Mouse (Mus musculus) forebrain, embryonic 11.5 days (tissue): ENCODE measurements at regions not wholly inside any gene's neighbourhood (a gene's known extent, or its start where the extent isn't known, plus 50 kb on each side); places are given as distances from the start of the nearest gene placed in this dataset.

Experiments
- ATAC-seq: fragments of 200-750 bp; cut with Nextera tagmentation; replicated peaks from 2 replicates; pipeline ENCODE4 v1.8.0; 2017; ENCODE audit warnings: moderate TSS enrichment; ENCODE audit not compliant: low FRiP score
- DNase-seq: peaks from one replicate; pipeline ENCODE4 v3.0.0-alpha.2; 2017; ENCODE audit warnings: low spot score
- H3K27ac ChIP-seq: fragments of 300-500 bp; sonication (generic); 2 replicates; pipeline ENCODE4 v1.5.1; 2014; ENCODE audit warnings: low read depth, low read length
- H3K27me3 ChIP-seq: fragments of 300-500 bp; sonication (generic); 2 replicates; pipeline ENCODE4 v1.6.1; 2014; ENCODE audit warnings: mild to moderate bottlenecking, low read length, mixed read lengths; ENCODE audit not compliant: control insufficient read depth, insufficient read depth
- H3K36me3 ChIP-seq: fragments of 300-500 bp; sonication (generic); 2 replicates; pipeline ENCODE4 v1.6.1; 2014; ENCODE audit warnings: mild to moderate bottlenecking, low read length, moderate library complexity, mixed read lengths; ENCODE audit not compliant: control insufficient read depth, insufficient read depth
- H3K4me1 ChIP-seq: fragments of 300-500 bp; sonication (generic); replicated peaks from 2 replicates; pipeline ENCODE4 v1.6.1; 2014; ENCODE audit warnings: low read length, mixed read lengths; ENCODE audit not compliant: control insufficient read depth, insufficient read depth
- H3K4me2 ChIP-seq: fragments of 300-500 bp; sonication (generic); 2 replicates; pipeline ENCODE4 v1.6.1; 2014; ENCODE audit warnings: low read depth, mild to moderate bottlenecking, low read length, moderate library complexity, mixed read lengths; ENCODE audit not compliant: severe bottlenecking
- H3K4me3 ChIP-seq: fragments of 300-500 bp; sonication (generic); 2 replicates; pipeline ENCODE4 v1.5.1; 2014; ENCODE audit warnings: low read depth, low read length
- H3K9ac ChIP-seq: fragments of 300-500 bp; sonication (generic); 2 replicates; pipeline ENCODE4 v1.6.1; 2014; ENCODE audit warnings: low read length
- H3K9me3 ChIP-seq: fragments of 300-500 bp; sonication (generic); 2 replicates; pipeline ENCODE4 v1.6.1; 2016; ENCODE audit warnings: low read length, mixed read lengths; ENCODE audit not compliant: control insufficient read depth
- WGBS: fragments of 180-500 bp; shearing (Covaris S2); extraction: QIAGEN DNeasy Blood & Tissue Kit; methylation state at CpG from one replicate; pipeline ENCODE4 v1.1.7; 2014; 5-methylcytosine and 5-hydroxymethylcytosine counted together

GRCm38 (mm10) chr13:78717686-78718431, 518.3 kb upstream of the Nr2f1 start:
- WGBS: 18% methylated on average over 4 of the region's 4 CpGs
- Histone ChIP-seq H3K4me2 (no peak overlapping the region), H3K4me3 (no peak overlapping the region), H3K27ac (no peak overlapping the region), H3K9me3 (no peaks in the 10 kb centered on the region), H3K27me3 (no peaks in the 10 kb centered on the region), H3K4me1 (no peaks in the 10 kb centered on the region), H3K9ac (no peak overlapping the region), H3K36me3 (no peaks in the 10 kb centered on the region)
- DNase-seq (no peak), ATAC-seq (peak; percentile 77)

- peak; percentile 49 for DNase-seq
- Histone ChIP-seq H3K27ac (no peak overlapping the region), H3K9me3 (no peaks in the 10 kb centered on the region), H3K4me1 (no peaks in the 10 kb centered on the region), H3K4me3 (no peak overlapping the region), H3K27me3 (no peaks in the 10 kb centered on the region), H3K9ac (no peak overlapping the region), H3K36me3 (no peaks in the 10 kb centered on the region), H3K4me2 (no peak overlapping the region)
- 8% methylated on average over 1 of the region's 1 CpGs for WGBS
- ATAC-seq: peak; percentile 69
Observed at GRCm38 (mm10) chr13:78717159-78717558, 517.6 kb upstream of the Nr2f1 start.

GRCm38 (mm10) chr13:78704693-78705092, 505.1 kb upstream of the Nr2f1 start:
- no peak overlapping the region for H3K4me2 ChIP-seq
- 85% methylated on average over 1 of the region's 1 CpGs for WGBS

GRCm38 (mm10) chr13:78697814-78698519, 498.4 kb upstream of the Nr2f1 start:
- peak; percentile 81 for ATAC-seq
- Histone ChIP-seq H3K9ac (no peak overlapping the region; the same call in 1 of the 2 replicates), H3K4me3 (no peak overlapping the region), H3K36me3 (no peaks in the 10 kb centered on the region), H3K4me1 (0 out of 2 replicates have a peak, but pooled peaks cover 2% of the 10 kb centered on the region), H3K9me3 (no peaks in the 10 kb centered on the region), H3K4me2 (no peak overlapping the region), H3K27ac (peak overlapping the region; percentile 2; the same call in 1 of the 2 replicates), H3K27me3 (no peaks in the 10 kb centered on the region)
- 50% methylated on average over 3 of the region's 3 CpGs for WGBS
- DNase-seq: peak; percentile 47

More at GRCm38 (mm10) chr13:78704693-78705092, 505.1 kb upstream of the Nr2f1 start:
- ATAC-seq (no peak), DNase-seq (no peak)
- H3K36me3 ChIP-seq: no peaks in the 10 kb centered on the region
- H3K9ac ChIP-seq: no peak overlapping the region
- H3K27me3 ChIP-seq: no peaks in the 10 kb centered on the region
- H3K27ac ChIP-seq: no peak overlapping the region
- H3K4me3 ChIP-seq: no peak overlapping the region
- H3K4me1 ChIP-seq: no peaks in the 10 kb centered on the region
- no peaks in the 10 kb centered on the region for H3K9me3 ChIP-seq

- Histone ChIP-seq H3K27ac (no peak overlapping the region), H3K9me3 (no peaks in the 10 kb centered on the region), H3K27me3 (no peaks in the 10 kb centered on the region), H3K4me1 (0 out of 2 replicates have a peak, but pooled peaks cover 2% of the 10 kb centered on the region), H3K9ac (no peak overlapping the region), H3K36me3 (no peaks in the 10 kb centered on the region), H3K4me2 (no peak overlapping the region), H3K4me3 (no peak overlapping the region)
- peak; percentile 81 for ATAC-seq
- 32% methylated on average over 4 of the region's 4 CpGs for WGBS
- DNase-seq: peak; percentile 61
Observed at GRCm38 (mm10) chr13:78679255-78679895, 479.8 kb upstream of the Nr2f1 start.

GRCm38 (mm10) chr13:78678241-78678640, 478.7 kb upstream of the Nr2f1 start:
- no peak overlapping the region for H3K9ac ChIP-seq
- H3K4me3 ChIP-seq: no peak overlapping the region
- H3K9me3 ChIP-seq: no peaks in the 10 kb centered on the region
- no peak overlapping the region for H3K4me2 ChIP-seq
- H3K27ac ChIP-seq: no peak overlapping the region
- WGBS: 21% methylated on average over 7 of the region's 7 CpGs
- H3K36me3 ChIP-seq: no peaks in the 10 kb centered on the region
- DNase-seq (no peak), ATAC-seq (peak; percentile 61; the same call in 1 of the 2 replicates)
- 0 out of 2 replicates have a peak, but pooled peaks cover 2% of the 10 kb centered on the region for H3K4me1 ChIP-seq
- H3K27me3 ChIP-seq: no peaks in the 10 kb centered on the region

DNA sequence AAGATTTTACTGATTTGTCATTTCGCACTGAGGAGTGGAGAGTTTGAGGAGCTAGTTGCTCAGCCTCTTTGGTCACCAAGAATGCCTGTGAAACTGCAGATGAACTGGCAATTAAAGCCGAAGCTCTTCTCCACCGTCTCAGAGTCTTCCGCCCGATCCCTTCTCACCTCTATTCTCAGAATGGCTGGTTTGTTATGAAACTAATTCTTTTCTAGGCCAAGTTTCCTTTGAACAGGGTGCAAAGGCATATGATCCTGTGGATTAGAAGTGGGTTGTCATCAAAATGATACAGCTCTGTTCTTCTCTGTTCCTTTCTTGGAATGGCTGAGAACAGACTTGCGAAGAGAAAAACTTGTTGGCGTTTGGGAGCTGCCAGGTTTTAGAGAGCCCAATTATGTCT, 458.7 kb upstream of the Nr2f1 start:
- Histone ChIP-seq H3K4me3 (no peak overlapping the region), H3K9me3 (no peaks in the 10 kb centered on the region), H3K4me2 (no peak overlapping the region), H3K27me3 (no peaks in the 10 kb centered on the region), H3K36me3 (no peaks in the 10 kb centered on the region), H3K27ac (no peak overlapping the region), H3K4me1 (no peaks in the 10 kb centered on the region), H3K9ac (no peak overlapping the region)
- ATAC-seq (no peak), DNase-seq (no peak)
- 90% methylated on average over 7 of the region's 7 CpGs for WGBS

DNA sequence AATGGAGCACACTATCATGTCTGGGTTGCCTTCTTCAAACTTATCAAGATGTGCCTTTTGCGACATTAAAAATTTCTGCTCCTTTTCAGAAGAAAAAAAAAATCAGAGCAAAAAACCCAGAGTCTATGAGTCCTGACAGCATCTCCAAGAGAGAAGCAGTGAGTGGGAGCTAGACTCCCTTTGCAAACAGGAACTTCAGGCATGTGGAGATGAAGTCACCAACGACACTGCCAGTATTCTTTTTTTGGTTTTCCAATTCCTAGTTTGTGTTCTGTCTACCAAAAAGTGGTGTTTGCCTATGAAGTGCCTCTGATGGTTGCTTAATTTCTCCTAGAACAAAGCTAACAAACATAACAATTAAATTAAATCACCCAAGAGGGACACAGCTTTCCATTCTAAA, 457.2 kb upstream of the Nr2f1 start:
- WGBS: 83% methylated on average over 2 of the region's 2 CpGs
- no peak for ATAC-seq
- H3K9ac ChIP-seq: no peak overlapping the region

More for the DNA sequence above, 457.2 kb upstream of the Nr2f1 start:
- Histone ChIP-seq H3K4me2 (no peak overlapping the region), H3K27ac (no peak overlapping the region), H3K4me1 (no peaks in the 10 kb centered on the region), H3K36me3 (no peaks in the 10 kb centered on the region), H3K4me3 (no peak overlapping the region), H3K27me3 (no peaks in the 10 kb centered on the region), H3K9me3 (no peaks in the 10 kb centered on the region)
- DNase-seq: no peak
